Mouse (Mus musculus) stomach, postnatal 0 days (tissue): ENCODE data around the gene Saxo1.

Source experiments
- CTCF ChIP-seq: IDR thresholded peaks from 2 replicates; pipeline ENCODE4 v1.5.1; 2016; ENCODE audit warnings: antibody characterized with exemption, low read depth, mild to moderate bottlenecking, moderate library complexity
- EP300 ChIP-seq: optimal IDR thresholded peaks from 2 replicates; pipeline ENCODE3; 2016; ENCODE audit warnings: antibody characterized with exemption

DNA sequence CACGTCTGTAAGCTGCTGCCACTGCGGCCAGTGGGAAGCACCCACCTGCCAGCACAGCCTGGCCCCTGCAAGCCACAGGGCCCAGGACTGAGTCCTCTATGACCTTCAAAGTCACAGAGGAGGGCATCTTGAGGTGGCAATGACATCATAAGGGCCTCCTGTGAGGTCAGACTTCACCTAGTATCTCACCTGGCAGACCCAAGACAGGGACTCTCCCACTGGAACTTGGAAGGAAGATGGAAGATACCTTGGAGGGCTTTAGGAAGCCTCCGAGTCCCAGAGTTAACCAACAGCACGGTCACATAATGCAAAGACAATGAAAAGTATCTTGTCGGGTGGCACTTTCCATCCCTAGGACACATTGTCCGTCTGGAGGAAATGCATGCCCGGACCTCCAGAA lies at the start of gene Saxo1:
- TF ChIP-seq CTCF (no peak), EP300 (no peak)
